Mouse (Mus musculus): ENCODE measurements around the gene Dpp7.

Gene Dpp7

GRCm38 (mm10) chr2:25356208-25357079 is at the start of gene Dpp7:
TSS of gene Dpp7 (minus strand) at chr2:25356359.
- peak; percentile 94 for DNase-seq (ENCODE audit: low spot score)

- no peak for DNase-seq (ENCODE audit: low spot score)
Observed at GRCm38 (mm10) chr2:25403994-25404393, 47.8 kb upstream of the Dpp7 start.

- DNase-seq (ENCODE audit: low spot score) = peak; percentile 67
Observed at GRCm38 (mm10) chr2:25402972-25403601, 46.9 kb upstream of the Dpp7 start.

- DNase-seq (ENCODE audit: low spot score) = peak; percentile 94
Observed at GRCm38 (mm10) chr2:25402377-25402971, 46.3 kb upstream of the Dpp7 start.

GRCm38 (mm10) chr2:25400764-25401163 is 44.6 kb upstream of the Dpp7 start:
- DNase-seq (ENCODE audit: low spot score) = peak; percentile 60

GRCm38 (mm10) chr2:25400291-25400690 is 44.1 kb upstream of the Dpp7 start:
- DNase-seq (ENCODE audit: low spot score) = no peak

- no peak for DNase-seq (ENCODE audit: low spot score)
Observed at GRCm38 (mm10) chr2:25399051-25399450, 42.9 kb upstream of the Dpp7 start, which contains the start of gene Npdc1. TSS of gene Npdc1 (plus strand) at chr2:25399351.

GRCm38 (mm10) chr2:25398065-25398464 is 41.9 kb upstream of the Dpp7 start:
- DNase-seq (ENCODE audit: low spot score) = no peak

- DNase-seq (ENCODE audit: low spot score) = no peak
Observed at GRCm38 (mm10) chr2:25397010-25397409, 40.9 kb upstream of the Dpp7 start.

GRCm38 (mm10) chr2:25396597-25396983 is 40.4 kb upstream of the Dpp7 start:
- DNase-seq (ENCODE audit: low spot score) = no peak

- DNase-seq (ENCODE audit: low spot score) = peak; percentile 39
Observed at GRCm38 (mm10) chr2:25395721-25396596, 39.8 kb upstream of the Dpp7 start, which contains the start of gene Entpd2. TSS of gene Entpd2 (plus strand) at chr2:25395874.

- DNase-seq (ENCODE audit: low spot score) = no peak
Observed at GRCm38 (mm10) chr2:25394281-25395221, 38.4 kb upstream of the Dpp7 start.

- DNase-seq (ENCODE audit: low spot score) = no peak
Observed at GRCm38 (mm10) chr2:25391266-25391665, 35.1 kb upstream of the Dpp7 start.

GRCm38 (mm10) chr2:25384492-25384891 is 28.3 kb upstream of the Dpp7 start:
- no peak for DNase-seq (ENCODE audit: low spot score)

GRCm38 (mm10) chr2:25376589-25376988 is 20.4 kb upstream of the Dpp7 start:
- peak; percentile 70 for DNase-seq (ENCODE audit: low spot score)

- DNase-seq (ENCODE audit: low spot score) = no peak
Observed at GRCm38 (mm10) chr2:25373431-25373830, 17.3 kb upstream of the Dpp7 start.

- DNase-seq (ENCODE audit: low spot score) = peak; percentile 48
Observed at GRCm38 (mm10) chr2:25372644-25373391, 16.7 kb upstream of the Dpp7 start.

GRCm38 (mm10) chr2:25371764-25372643 is 15.8 kb upstream of the Dpp7 start, which contains the start of gene Sapcd2:
TSS of gene Sapcd2 (plus strand) at chr2:25372321.
- DNase-seq (ENCODE audit: low spot score) = peak; percentile 94

GRCm38 (mm10) chr2:25369996-25370395 is 13.8 kb upstream of the Dpp7 start:
- no peak for DNase-seq (ENCODE audit: low spot score)

All from embryo, embryonic 10 days (tissue).